Mouse (Mus musculus): Measurements from ENCODE around the gene Guca2b. TPM values are rescaled to one million over a fixed set of nuclear protein-coding genes. Genes with fewer than 3 reads are reported as not detected.

Gene Guca2b
- not detected in 2 replicates for polyA plus RNA-seq (2014; fragmentation: Nextera tagmentation; extraction: Ambion mirVana)

- no peak within 1 kb of the TSS for H3K9ac ChIP-seq (ENCODE audit: low read length)
- WGBS, result 86% methylated on average over 4 of the region's 4 CpGs
- ATAC-seq (ENCODE audit: low FRiP score), result no peak
- no peaks in the 10 kb centered on the region for H3K9me3 ChIP-seq (ENCODE audit: control insufficient read depth, low read length)
- H3K36me3 ChIP-seq (ENCODE audit: control insufficient read depth, insufficient read depth, low read length), result no peaks in the 10 kb centered on the region
- no peaks in the 10 kb centered on the region for H3K27me3 ChIP-seq (ENCODE audit: control insufficient read depth, insufficient read depth, low read length)
- H3K27ac ChIP-seq (ENCODE audit: low read depth, low read length), result no peak within 1 kb of the TSS
- H3K4me3 ChIP-seq (ENCODE audit: low read depth, low read length), result no peak within 1 kb of the TSS
- no peak within 1 kb of the TSS for H3K4me2 ChIP-seq
- no peak for DNase-seq (ENCODE audit: low spot score, missing footprints)
- no peaks in the 10 kb centered on the region for H3K4me1 ChIP-seq (ENCODE audit: control insufficient read depth, insufficient read depth, low read length)
Observed at GRCm38 (mm10) chr4:119658731-119659130, at the start of gene Guca2b. Gene Guca2b, minus strand, starts transcription at chr4:119658954.

- 23% methylated on average over 3 of the region's 3 CpGs for WGBS
Observed at GRCm38 (mm10) chr4:119707751-119708150, 49.0 kb upstream of the Guca2b start.

GRCm38 (mm10) chr4:119707326-119707725, 48.6 kb upstream of the Guca2b start:
- no peak overlapping the region for H3K4me3 ChIP-seq (ENCODE audit: low read depth, low read length)
- no peak overlapping the region for H3K4me2 ChIP-seq
- no peak overlapping the region for H3K9ac ChIP-seq (ENCODE audit: low read length)
- H3K4me1 ChIP-seq (ENCODE audit: control insufficient read depth, insufficient read depth, low read length), result no peaks in the 10 kb centered on the region
- H3K27ac ChIP-seq (ENCODE audit: low read depth, low read length), result no peak overlapping the region
- DNase-seq (ENCODE audit: low spot score, missing footprints) (peak; percentile 86), ATAC-seq (ENCODE audit: low FRiP score) (no peak)
- no peaks in the 10 kb centered on the region for H3K36me3 ChIP-seq (ENCODE audit: control insufficient read depth, insufficient read depth, low read length)
- H3K27me3 ChIP-seq (ENCODE audit: control insufficient read depth, insufficient read depth, low read length), result no peaks in the 10 kb centered on the region
- no peaks in the 10 kb centered on the region for H3K9me3 ChIP-seq (ENCODE audit: control insufficient read depth, low read length)
- WGBS, result 58% methylated on average over 5 of the region's 5 CpGs

More at GRCm38 (mm10) chr4:119707751-119708150, 49.0 kb upstream of the Guca2b start:
- Histone ChIP-seq H3K9me3 (ENCODE audit: control insufficient read depth, low read length) (no peaks in the 10 kb centered on the region), H3K4me1 (ENCODE audit: control insufficient read depth, insufficient read depth, low read length) (no peaks in the 10 kb centered on the region), H3K9ac (ENCODE audit: low read length) (no peak overlapping the region), H3K4me2 (no peak overlapping the region), H3K4me3 (ENCODE audit: low read depth, low read length) (no peak overlapping the region), H3K27ac (ENCODE audit: low read depth, low read length) (no peak overlapping the region), H3K36me3 (ENCODE audit: control insufficient read depth, insufficient read depth, low read length) (no peaks in the 10 kb centered on the region), H3K27me3 (ENCODE audit: control insufficient read depth, insufficient read depth, low read length) (no peaks in the 10 kb centered on the region)
- no peak for ATAC-seq (ENCODE audit: low FRiP score)
- no peak for DNase-seq (ENCODE audit: low spot score, missing footprints)

GRCm38 (mm10) chr4:119703965-119704364, 45.2 kb upstream of the Guca2b start:
- DNase-seq (ENCODE audit: low spot score, missing footprints) (no peak), ATAC-seq (ENCODE audit: low FRiP score) (no peak)
- H3K27ac ChIP-seq (ENCODE audit: low read depth, low read length), result no peak overlapping the region
- no peak overlapping the region for H3K4me3 ChIP-seq (ENCODE audit: low read depth, low read length)
- H3K9me3 ChIP-seq (ENCODE audit: control insufficient read depth, low read length), result no peaks in the 10 kb centered on the region
- H3K4me1 ChIP-seq (ENCODE audit: control insufficient read depth, insufficient read depth, low read length), result no peaks in the 10 kb centered on the region
- H3K27me3 ChIP-seq (ENCODE audit: control insufficient read depth, insufficient read depth, low read length), result no peaks in the 10 kb centered on the region
- H3K36me3 ChIP-seq (ENCODE audit: control insufficient read depth, insufficient read depth, low read length), result no peaks in the 10 kb centered on the region
- no peak overlapping the region for H3K9ac ChIP-seq (ENCODE audit: low read length)
- 88% methylated on average over 8 of the region's 8 CpGs for WGBS
- H3K4me2 ChIP-seq, result no peak overlapping the region

DNA sequence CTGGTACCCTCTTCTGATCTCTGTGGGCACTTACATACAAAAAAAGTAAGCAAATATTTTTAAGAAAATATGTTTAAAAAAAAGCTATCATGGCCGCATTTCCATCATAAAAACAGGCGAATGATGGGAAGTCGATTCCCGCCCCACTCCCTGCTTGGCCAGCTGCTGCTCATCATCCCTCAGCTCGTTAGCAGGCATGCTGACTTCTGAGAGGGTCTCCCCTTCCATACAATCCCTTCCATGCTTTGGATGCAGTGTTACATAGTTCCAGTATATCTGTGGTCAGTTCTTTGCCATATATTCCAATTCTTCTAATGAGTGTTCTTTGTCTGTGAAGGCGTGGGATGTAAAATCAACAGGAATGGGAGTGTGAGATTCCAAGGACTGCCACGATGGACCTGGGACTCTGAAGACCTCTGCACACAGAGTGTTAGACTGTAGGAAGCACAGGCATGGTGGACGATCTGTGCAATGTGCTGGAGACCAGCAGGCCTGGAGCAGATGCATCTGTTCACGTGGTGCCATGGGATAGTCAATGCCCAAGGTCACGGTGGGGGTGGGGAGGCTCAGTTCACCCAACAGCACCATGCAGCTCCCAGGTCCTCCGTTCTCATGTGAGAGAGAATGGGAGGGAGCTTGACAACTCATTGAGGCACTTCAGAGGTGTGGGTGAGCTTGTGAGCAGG, 42.7 kb upstream of the Guca2b start:
- no peak overlapping the region for H3K27ac ChIP-seq (ENCODE audit: low read depth, low read length)
- ATAC-seq (ENCODE audit: low FRiP score) (no peak), DNase-seq (ENCODE audit: low spot score, missing footprints) (no peak)
- H3K36me3 ChIP-seq (ENCODE audit: control insufficient read depth, insufficient read depth, low read length), result no peaks in the 10 kb centered on the region
- 90% methylated on average over 11 of the region's 11 CpGs for WGBS
- H3K4me2 ChIP-seq, result no peak overlapping the region
- H3K4me3 ChIP-seq (ENCODE audit: low read depth, low read length), result no peak overlapping the region
- H3K27me3 ChIP-seq (ENCODE audit: control insufficient read depth, insufficient read depth, low read length), result no peaks in the 10 kb centered on the region
- H3K4me1 ChIP-seq (ENCODE audit: control insufficient read depth, insufficient read depth, low read length), result no peaks in the 10 kb centered on the region
- no peak overlapping the region for H3K9ac ChIP-seq (ENCODE audit: low read length)
- no peaks in the 10 kb centered on the region for H3K9me3 ChIP-seq (ENCODE audit: control insufficient read depth, low read length)

DNA sequence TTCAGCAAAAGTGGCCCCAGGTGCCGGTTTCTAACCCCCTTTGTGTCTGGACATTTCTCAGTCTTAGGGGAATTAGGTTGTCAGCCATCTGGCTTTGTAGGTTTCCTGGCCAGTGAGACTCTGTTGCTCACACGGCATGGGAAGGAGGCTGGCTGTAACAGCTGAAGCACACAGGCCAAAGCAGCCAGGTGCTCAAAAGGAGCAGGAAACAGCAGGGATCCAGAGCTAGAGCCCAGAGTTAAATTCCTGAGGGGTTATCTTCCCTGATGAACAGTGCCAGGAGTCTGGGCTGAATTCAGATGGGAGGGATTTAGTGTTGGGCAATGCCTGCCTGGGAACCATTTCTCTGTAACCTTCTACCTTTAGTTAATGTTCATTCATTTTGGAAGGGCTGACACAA, 39.6 kb upstream of the Guca2b start:
- Histone ChIP-seq H3K4me2 (no peak overlapping the region), H3K4me3 (ENCODE audit: low read depth, low read length) (no peak overlapping the region), H3K9me3 (ENCODE audit: control insufficient read depth, low read length) (no peaks in the 10 kb centered on the region), H3K9ac (ENCODE audit: low read length) (no peak overlapping the region), H3K4me1 (ENCODE audit: control insufficient read depth, insufficient read depth, low read length) (no peaks in the 10 kb centered on the region), H3K27ac (ENCODE audit: low read depth, low read length) (no peak overlapping the region), H3K36me3 (ENCODE audit: control insufficient read depth, insufficient read depth, low read length) (no peaks in the 10 kb centered on the region), H3K27me3 (ENCODE audit: control insufficient read depth, insufficient read depth, low read length) (no peaks in the 10 kb centered on the region)
- 60% methylated on average over 2 of the region's 2 CpGs for WGBS
- no peak for ATAC-seq (ENCODE audit: low FRiP score)
- DNase-seq (ENCODE audit: low spot score, missing footprints), result no peak

DNA sequence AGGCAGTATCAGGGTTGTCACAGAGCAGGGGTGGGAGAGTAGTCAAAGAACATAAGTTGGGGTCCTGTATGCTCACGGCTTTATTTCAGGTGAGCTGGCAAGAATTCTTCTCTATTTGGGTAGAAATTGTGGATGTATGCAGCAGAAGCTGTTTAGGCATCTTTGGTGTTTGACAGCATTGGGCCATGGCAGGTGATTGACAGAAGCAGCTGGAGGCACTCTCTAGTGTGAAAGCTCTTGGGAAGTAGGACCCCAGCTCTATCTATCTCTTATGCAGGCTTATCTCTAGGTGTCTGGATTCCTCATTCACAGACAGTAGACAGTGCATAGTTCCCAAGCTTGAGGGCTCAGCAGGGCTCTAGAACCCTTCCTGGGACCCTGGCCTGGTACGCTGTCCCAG, 27.0 kb upstream of the Guca2b start:
- no peak overlapping the region for H3K27ac ChIP-seq (ENCODE audit: low read depth, low read length)
- ATAC-seq (ENCODE audit: low FRiP score), result no peak
- no peak for DNase-seq (ENCODE audit: low spot score, missing footprints)
- no peaks in the 10 kb centered on the region for H3K36me3 ChIP-seq (ENCODE audit: control insufficient read depth, insufficient read depth, low read length)
- no peaks in the 10 kb centered on the region for H3K9me3 ChIP-seq (ENCODE audit: control insufficient read depth, low read length)
- H3K4me1 ChIP-seq (ENCODE audit: control insufficient read depth, insufficient read depth, low read length), result peaks cover 5% of the 10 kb centered on the region; the same call in 1 of the 2 replicates
- WGBS, result 91% methylated on average over 2 of the region's 2 CpGs
- H3K4me3 ChIP-seq (ENCODE audit: low read depth, low read length), result no peak overlapping the region
- no peak overlapping the region for H3K9ac ChIP-seq (ENCODE audit: low read length)
- H3K27me3 ChIP-seq (ENCODE audit: control insufficient read depth, insufficient read depth, low read length), result no peaks in the 10 kb centered on the region
- no peak overlapping the region for H3K4me2 ChIP-seq

DNA sequence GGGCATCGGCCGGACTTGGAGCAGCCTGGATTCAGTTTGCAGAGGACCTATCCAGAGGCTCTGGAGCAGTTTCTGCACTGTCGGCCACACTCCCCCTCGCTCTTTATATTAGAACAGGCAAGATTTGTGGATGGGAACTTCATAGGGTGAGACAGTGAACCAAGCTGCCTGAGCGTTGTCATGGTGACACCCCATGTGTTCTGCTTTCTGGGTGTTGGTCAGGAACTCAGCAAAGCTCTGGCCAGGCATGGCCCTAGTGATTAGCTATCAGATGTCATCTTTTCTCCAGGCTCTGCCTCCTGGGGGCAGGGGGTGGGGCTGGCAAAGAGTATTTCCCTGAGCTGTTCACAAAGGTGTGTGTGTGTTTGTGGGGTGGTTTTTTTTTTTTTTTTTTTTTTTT, 23.8 kb upstream of the Guca2b start:
- Histone ChIP-seq H3K4me1 (ENCODE audit: control insufficient read depth, insufficient read depth, low read length) (peaks cover 5% of the 10 kb centered on the region; the same call in 1 of the 2 replicates), H3K9ac (ENCODE audit: low read length) (no peak overlapping the region), H3K27me3 (ENCODE audit: control insufficient read depth, insufficient read depth, low read length) (no peaks in the 10 kb centered on the region), H3K4me3 (ENCODE audit: low read depth, low read length) (no peak overlapping the region), H3K9me3 (ENCODE audit: control insufficient read depth, low read length) (no peaks in the 10 kb centered on the region), H3K36me3 (ENCODE audit: control insufficient read depth, insufficient read depth, low read length) (no peaks in the 10 kb centered on the region), H3K27ac (ENCODE audit: low read depth, low read length) (no peak overlapping the region), H3K4me2 (no peak overlapping the region)
- ATAC-seq (ENCODE audit: low FRiP score) (peak; percentile 64; the same call in 1 of the 2 replicates), DNase-seq (ENCODE audit: low spot score, missing footprints) (no peak)
- 38% methylated on average over 5 of the region's 5 CpGs for WGBS

DNA sequence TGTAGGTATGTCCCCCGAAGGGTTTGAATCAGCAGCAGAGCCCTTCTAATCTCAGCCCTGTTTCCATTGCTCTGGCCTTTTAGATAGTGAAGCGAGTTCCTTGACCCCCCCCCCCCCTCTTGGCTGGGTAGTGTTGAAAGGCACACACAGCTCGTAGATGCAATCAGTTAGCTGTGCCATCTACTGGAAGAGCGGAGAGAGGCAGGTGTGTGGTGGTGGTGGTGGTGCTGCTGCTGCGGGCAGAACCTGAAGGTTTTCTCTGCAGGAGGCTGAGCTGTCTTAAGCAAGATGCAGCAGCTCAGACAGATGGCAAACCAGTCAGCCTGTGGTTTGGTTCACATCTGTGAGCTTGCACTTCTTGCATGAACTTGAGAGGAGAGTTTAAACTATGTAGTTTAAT, 13.9 kb upstream of the Guca2b start:
- Histone ChIP-seq H3K4me3 (ENCODE audit: low read depth, low read length) (no peak overlapping the region), H3K9me3 (ENCODE audit: control insufficient read depth, low read length) (no peaks in the 10 kb centered on the region), H3K36me3 (ENCODE audit: control insufficient read depth, insufficient read depth, low read length) (no peaks in the 10 kb centered on the region), H3K9ac (ENCODE audit: low read length) (no peak overlapping the region), H3K27ac (ENCODE audit: low read depth, low read length) (no peak overlapping the region), H3K27me3 (ENCODE audit: control insufficient read depth, insufficient read depth, low read length) (no peaks in the 10 kb centered on the region), H3K4me1 (ENCODE audit: control insufficient read depth, insufficient read depth, low read length) (peaks cover 5% of the 10 kb centered on the region; the same call in 1 of the 2 replicates), H3K4me2 (no peak overlapping the region)
- ATAC-seq (ENCODE audit: low FRiP score) (no peak), DNase-seq (ENCODE audit: low spot score, missing footprints) (no peak)
- 41% methylated on average over 5 of the region's 5 CpGs for WGBS
